Mouse (Mus musculus): ENCODE data around the gene Fopnl. TPM values are rescaled to one million over a fixed set of nuclear protein-coding genes. Genes with fewer than 3 reads are reported as not detected.

The Fopnl gene
- polyA plus RNA-seq, 1 experiment from 2014 or later, result 112 TPM

DNA sequence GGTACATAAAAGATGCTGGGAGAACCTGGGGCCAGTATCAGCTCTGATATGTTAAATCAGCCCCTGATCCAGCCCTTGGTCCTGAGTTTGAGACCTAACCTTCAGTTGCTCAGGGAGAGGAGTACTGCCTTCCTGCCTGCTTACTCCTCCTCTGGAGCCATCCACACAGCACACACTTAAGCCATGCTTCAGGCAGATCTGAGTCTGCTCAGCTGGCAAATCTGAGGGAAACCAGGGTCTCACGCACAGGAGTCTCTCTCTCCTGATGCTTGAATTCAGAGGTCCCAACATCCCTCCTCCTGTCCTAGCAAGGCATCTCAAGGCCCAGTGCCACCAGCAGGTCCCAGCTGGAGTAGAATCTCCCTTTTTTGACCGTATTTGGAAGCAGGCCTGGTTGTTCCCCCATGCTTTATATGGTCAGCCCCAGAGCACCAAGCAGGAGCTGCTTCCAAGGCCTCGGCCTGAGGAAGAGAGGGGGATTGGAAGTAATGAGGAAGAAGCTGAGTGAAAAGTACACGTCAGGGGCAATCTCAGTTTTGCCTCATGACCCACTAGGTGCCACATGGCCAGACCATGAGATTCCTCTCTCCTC lies 44.7 kb downstream of the Fopnl start:
- no peaks in the 10 kb centered on the region for H3K4me1 ChIP-seq (ENCODE audit: control insufficient read depth, insufficient read depth, low read length)
- H3K4me3 ChIP-seq (ENCODE audit: low read depth, low read length), result no peak overlapping the region
- no peak overlapping the region for H3K27ac ChIP-seq (ENCODE audit: low read depth, low read length)
- no peaks in the 10 kb centered on the region for H3K36me3 ChIP-seq (ENCODE audit: control insufficient read depth, insufficient read depth, low read length)
- H3K27me3 ChIP-seq (ENCODE audit: control insufficient read depth, insufficient read depth, low read length), result peaks cover 92% of the 10 kb centered on the region
- no peak for ATAC-seq (replicated peaks; ENCODE audit: insufficient number of reproducible peaks, low FRiP score, low TSS enrichment)
- WGBS (ENCODE audit: insufficient replicate concordance), result 56% methylated on average over 4 of the region's 4 CpGs
- no peak overlapping the region for H3K9ac ChIP-seq (ENCODE audit: low read depth, low read length)
- H3K4me2 ChIP-seq, result no peak overlapping the region
- no peaks in the 10 kb centered on the region for H3K9me3 ChIP-seq (replicated peaks; ENCODE audit: control insufficient read depth, low read length)

DNA sequence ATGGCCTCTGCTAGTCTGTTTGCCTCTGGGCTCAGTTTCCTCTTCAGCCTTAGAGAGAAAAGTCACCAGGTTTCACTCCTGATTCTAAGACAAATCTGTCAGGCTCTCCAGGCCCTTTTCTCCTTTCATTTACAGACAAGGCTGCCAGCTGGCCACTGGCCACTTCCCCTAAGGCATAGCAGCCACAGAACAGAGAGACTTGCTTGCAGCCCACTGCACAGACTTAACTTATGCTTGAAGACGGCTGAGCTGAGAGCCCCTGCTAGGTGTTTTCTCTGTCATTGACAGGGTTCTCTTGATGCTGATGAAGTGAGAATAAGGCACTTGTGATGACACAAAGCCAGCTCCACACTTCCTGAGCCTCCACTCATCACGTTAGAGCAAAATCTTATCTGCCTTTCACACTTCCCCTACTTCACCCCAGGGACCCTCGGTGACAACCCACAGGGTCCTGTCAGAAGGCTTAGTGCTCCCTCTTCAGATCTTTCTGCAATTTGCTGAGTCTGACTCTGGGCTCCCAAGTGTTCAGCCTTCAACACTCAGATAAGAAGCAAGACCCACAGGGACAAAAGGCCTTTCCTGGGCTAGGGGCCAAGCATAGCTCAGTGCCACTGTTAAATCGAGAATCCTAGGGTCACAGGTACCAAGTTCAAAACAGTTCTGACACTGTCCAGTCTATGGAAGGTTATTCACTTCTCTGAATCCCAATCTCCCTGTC lies 51.8 kb downstream of the Fopnl start:
- ATAC-seq (replicated peaks; ENCODE audit: insufficient number of reproducible peaks, low FRiP score, low TSS enrichment), result peak; percentile 62; the same call in 1 of the 2 replicates
- peaks cover 87% of the 10 kb centered on the region for H3K27me3 ChIP-seq (ENCODE audit: control insufficient read depth, insufficient read depth, low read length)
- 4% methylated on average over 4 of the region's 4 CpGs for WGBS (ENCODE audit: insufficient replicate concordance)
- H3K9ac ChIP-seq (ENCODE audit: low read depth, low read length), result no peak overlapping the region
- H3K4me3 ChIP-seq (ENCODE audit: low read depth, low read length), result no peak overlapping the region
- no peaks in the 10 kb centered on the region for H3K36me3 ChIP-seq (ENCODE audit: control insufficient read depth, insufficient read depth, low read length)
- H3K9me3 ChIP-seq (replicated peaks; ENCODE audit: control insufficient read depth, low read length), result no peaks in the 10 kb centered on the region
- H3K27ac ChIP-seq (ENCODE audit: low read depth, low read length), result no peak overlapping the region
- H3K4me2 ChIP-seq, result no peak overlapping the region
- no peaks in the 10 kb centered on the region for H3K4me1 ChIP-seq (ENCODE audit: control insufficient read depth, insufficient read depth, low read length)

DNA sequence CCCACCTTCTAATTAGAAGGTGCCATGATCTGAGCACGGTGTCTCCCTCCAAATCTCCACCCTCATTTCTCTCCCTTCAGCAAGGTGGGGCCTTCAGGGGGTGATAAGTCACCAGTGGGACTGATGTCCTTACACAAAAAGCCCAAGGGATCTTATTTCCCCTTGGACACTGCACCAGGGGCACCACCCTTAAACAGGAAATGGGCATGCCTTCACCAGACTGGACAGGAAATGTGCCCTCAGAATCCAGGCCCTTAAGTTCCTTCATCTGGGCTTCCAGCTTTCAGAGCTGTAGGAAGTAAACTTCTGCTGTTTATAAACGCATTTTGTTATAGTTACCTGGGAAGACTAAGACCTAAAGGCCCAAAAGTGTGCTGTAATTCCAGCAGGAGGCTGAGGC lies 52.7 kb downstream of the Fopnl start:
- Histone ChIP-seq H3K4me1 (ENCODE audit: control insufficient read depth, insufficient read depth, low read length) (no peaks in the 10 kb centered on the region), H3K9me3 (replicated peaks; ENCODE audit: control insufficient read depth, low read length) (no peaks in the 10 kb centered on the region), H3K9ac (ENCODE audit: low read depth, low read length) (no peak overlapping the region), H3K27ac (ENCODE audit: low read depth, low read length) (no peak overlapping the region), H3K27me3 (ENCODE audit: control insufficient read depth, insufficient read depth, low read length) (peaks cover 81% of the 10 kb centered on the region), H3K4me2 (no peak overlapping the region), H3K36me3 (ENCODE audit: control insufficient read depth, insufficient read depth, low read length) (no peaks in the 10 kb centered on the region), H3K4me3 (ENCODE audit: low read depth, low read length) (no peak overlapping the region)
- WGBS (ENCODE audit: insufficient replicate concordance), result 75% methylated on average over 2 of the region's 2 CpGs
- no peak for ATAC-seq (replicated peaks; ENCODE audit: insufficient number of reproducible peaks, low FRiP score, low TSS enrichment)

DNA sequence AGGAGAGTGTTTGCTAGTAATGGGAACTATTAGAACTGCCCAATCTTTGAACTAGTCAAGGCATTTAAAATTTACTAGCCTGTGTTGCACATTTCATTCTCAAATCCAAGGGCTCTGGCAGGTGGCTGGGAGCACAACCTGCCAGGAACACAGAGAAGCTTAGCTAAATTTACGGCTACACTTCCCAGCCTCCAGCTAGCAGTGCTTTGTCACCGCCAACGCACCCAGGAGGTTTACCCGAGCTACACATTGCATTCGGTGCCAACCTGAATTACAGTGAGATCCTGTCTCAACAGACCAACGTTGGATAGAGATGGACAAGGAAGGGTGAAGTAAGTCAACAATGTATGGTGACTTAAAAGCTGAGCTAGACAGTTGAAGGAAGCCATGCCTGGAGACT lies 54.0 kb downstream of the Fopnl start:
- Histone ChIP-seq H3K27me3 (ENCODE audit: control insufficient read depth, insufficient read depth, low read length) (peaks cover 81% of the 10 kb centered on the region), H3K36me3 (ENCODE audit: control insufficient read depth, insufficient read depth, low read length) (no peaks in the 10 kb centered on the region), H3K27ac (ENCODE audit: low read depth, low read length) (no peak overlapping the region), H3K4me3 (ENCODE audit: low read depth, low read length) (no peak overlapping the region), H3K9me3 (replicated peaks; ENCODE audit: control insufficient read depth, low read length) (no peaks in the 10 kb centered on the region), H3K9ac (ENCODE audit: low read depth, low read length) (no peak overlapping the region), H3K4me1 (ENCODE audit: control insufficient read depth, insufficient read depth, low read length) (no peaks in the 10 kb centered on the region), H3K4me2 (no peak overlapping the region)
- WGBS (ENCODE audit: insufficient replicate concordance), result 83% methylated on average over 6 of the region's 6 CpGs
- no peak for ATAC-seq (replicated peaks; ENCODE audit: insufficient number of reproducible peaks, low FRiP score, low TSS enrichment)

DNA sequence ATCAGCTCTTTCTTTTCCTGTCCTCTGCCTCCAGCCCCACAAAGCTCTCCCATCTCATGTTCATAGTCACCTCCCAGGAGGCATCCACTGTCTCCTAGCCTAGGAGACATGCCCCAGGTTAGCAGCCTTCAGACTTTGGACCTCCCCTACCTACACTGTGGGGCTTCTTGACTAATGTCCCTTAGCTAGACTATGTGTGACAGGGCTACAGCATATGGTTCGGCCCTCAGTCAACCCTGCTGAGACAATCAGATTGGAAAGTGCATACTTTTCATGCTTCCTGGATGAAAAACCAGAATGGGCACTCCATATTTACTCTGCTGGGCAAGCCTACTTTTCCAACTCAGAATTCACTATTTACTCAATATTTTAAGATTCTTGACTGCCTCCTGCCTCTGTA lies 54.8 kb downstream of the Fopnl start:
- Histone ChIP-seq H3K4me2 (no peak overlapping the region), H3K27ac (ENCODE audit: low read depth, low read length) (no peak overlapping the region), H3K9me3 (replicated peaks; ENCODE audit: control insufficient read depth, low read length) (no peaks in the 10 kb centered on the region), H3K36me3 (ENCODE audit: control insufficient read depth, insufficient read depth, low read length) (no peaks in the 10 kb centered on the region), H3K9ac (ENCODE audit: low read depth, low read length) (no peak overlapping the region), H3K4me1 (ENCODE audit: control insufficient read depth, insufficient read depth, low read length) (no peaks in the 10 kb centered on the region), H3K27me3 (ENCODE audit: control insufficient read depth, insufficient read depth, low read length) (peaks cover 77% of the 10 kb centered on the region), H3K4me3 (ENCODE audit: low read depth, low read length) (no peak overlapping the region)
- ATAC-seq (replicated peaks; ENCODE audit: insufficient number of reproducible peaks, low FRiP score, low TSS enrichment), result no peak
- 65% methylated on average over 1 of the region's 1 CpGs for WGBS (ENCODE audit: insufficient replicate concordance)

DNA sequence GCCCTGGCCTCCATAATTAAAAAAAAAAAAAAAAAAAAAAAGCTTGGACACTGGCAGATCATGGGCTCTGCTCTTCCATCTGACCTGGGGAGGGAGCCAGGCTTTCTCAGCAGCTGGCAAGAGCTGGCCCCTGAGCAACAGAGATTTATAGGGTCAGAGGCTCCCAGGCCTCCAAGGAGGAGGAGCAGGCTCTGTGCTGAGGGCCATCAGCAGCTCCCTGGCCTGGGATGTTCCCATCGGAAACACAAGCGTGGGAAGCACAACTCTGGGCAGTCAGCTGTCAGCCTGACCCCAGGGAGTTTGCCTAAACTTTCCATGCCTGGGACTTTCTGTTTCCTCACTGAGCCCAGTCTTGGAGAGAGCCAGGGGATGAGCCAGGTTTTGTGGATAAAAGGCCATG lies 58.3 kb downstream of the Fopnl start:
- ATAC-seq (replicated peaks; ENCODE audit: insufficient number of reproducible peaks, low FRiP score, low TSS enrichment), result no peak
- Histone ChIP-seq H3K4me1 (ENCODE audit: control insufficient read depth, insufficient read depth, low read length) (no peaks in the 10 kb centered on the region), H3K27ac (ENCODE audit: low read depth, low read length) (no peak overlapping the region), H3K9me3 (replicated peaks; ENCODE audit: control insufficient read depth, low read length) (no peaks in the 10 kb centered on the region), H3K36me3 (ENCODE audit: control insufficient read depth, insufficient read depth, low read length) (no peaks in the 10 kb centered on the region), H3K27me3 (ENCODE audit: control insufficient read depth, insufficient read depth, low read length) (peaks cover 85% of the 10 kb centered on the region), H3K4me3 (ENCODE audit: low read depth, low read length) (no peak overlapping the region), H3K9ac (ENCODE audit: low read depth, low read length) (no peak overlapping the region), H3K4me2 (no peak overlapping the region)
- WGBS (ENCODE audit: insufficient replicate concordance), result 36% methylated on average over 2 of the region's 2 CpGs

DNA sequence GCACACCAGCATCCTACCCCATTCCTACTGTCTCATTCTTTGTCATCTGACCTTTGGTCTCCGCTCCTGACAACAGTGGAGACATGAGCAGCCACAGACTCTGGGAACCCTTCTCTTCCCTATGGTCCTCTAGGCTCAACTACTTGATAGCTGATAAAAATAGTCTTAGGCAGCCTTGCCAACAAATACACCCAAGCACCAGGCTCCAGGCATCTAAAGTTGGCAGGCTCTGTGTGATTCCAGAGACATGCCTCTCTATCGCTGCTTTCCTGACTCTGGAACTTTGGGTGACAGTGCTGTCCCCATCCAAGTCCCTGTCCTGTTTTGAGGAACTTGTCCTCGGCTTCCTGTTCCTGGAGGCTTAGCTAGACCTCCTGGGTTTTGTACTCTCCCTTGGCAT lies 63.6 kb downstream of the Fopnl start:
- H3K9me3 ChIP-seq (replicated peaks; ENCODE audit: control insufficient read depth, low read length), result no peaks in the 10 kb centered on the region
- peaks cover 87% of the 10 kb centered on the region for H3K27me3 ChIP-seq (ENCODE audit: control insufficient read depth, insufficient read depth, low read length)
- ATAC-seq (replicated peaks; ENCODE audit: insufficient number of reproducible peaks, low FRiP score, low TSS enrichment), result no peak
- H3K4me1 ChIP-seq (ENCODE audit: control insufficient read depth, insufficient read depth, low read length), result no peaks in the 10 kb centered on the region
- 76% methylated on average over 3 of the region's 3 CpGs for WGBS (ENCODE audit: insufficient replicate concordance)
- no peak overlapping the region for H3K4me3 ChIP-seq (ENCODE audit: low read depth, low read length)
- no peak overlapping the region for H3K27ac ChIP-seq (ENCODE audit: low read depth, low read length)
- H3K9ac ChIP-seq (ENCODE audit: low read depth, low read length), result no peak overlapping the region
- H3K4me2 ChIP-seq, result no peak overlapping the region
- no peaks in the 10 kb centered on the region for H3K36me3 ChIP-seq (ENCODE audit: control insufficient read depth, insufficient read depth, low read length)

DNA sequence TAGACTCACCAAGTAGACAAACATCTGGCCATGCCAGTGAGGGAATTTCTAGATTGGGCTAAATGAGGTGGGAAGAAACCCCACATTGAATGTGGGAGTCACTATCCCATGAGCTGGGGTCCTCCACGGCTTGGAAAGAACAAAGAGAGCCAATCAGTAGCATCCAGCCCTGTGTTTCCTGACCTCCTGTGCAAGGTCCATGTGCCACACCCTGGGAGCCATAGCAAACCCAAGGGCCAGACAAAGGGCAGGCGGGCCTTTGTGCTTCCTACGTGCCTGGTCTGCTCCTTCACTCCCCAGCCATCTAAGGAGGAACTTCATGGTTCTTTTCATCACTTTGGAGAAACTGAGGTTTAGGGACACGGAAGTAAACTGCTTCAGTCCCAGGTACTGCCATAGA lies 64.3 kb downstream of the Fopnl start:
- ATAC-seq (replicated peaks; ENCODE audit: insufficient number of reproducible peaks, low FRiP score, low TSS enrichment), result no peak
- no peak overlapping the region for H3K27ac ChIP-seq (ENCODE audit: low read depth, low read length)
- no peak overlapping the region for H3K4me3 ChIP-seq (ENCODE audit: low read depth, low read length)
- peaks cover 92% of the 10 kb centered on the region for H3K27me3 ChIP-seq (ENCODE audit: control insufficient read depth, insufficient read depth, low read length)
- 83% methylated on average over 4 of the region's 4 CpGs for WGBS (ENCODE audit: insufficient replicate concordance)
- no peaks in the 10 kb centered on the region for H3K36me3 ChIP-seq (ENCODE audit: control insufficient read depth, insufficient read depth, low read length)
- H3K4me2 ChIP-seq, result no peak overlapping the region
- no peaks in the 10 kb centered on the region for H3K4me1 ChIP-seq (ENCODE audit: control insufficient read depth, insufficient read depth, low read length)
- no peak overlapping the region for H3K9ac ChIP-seq (ENCODE audit: low read depth, low read length)
- H3K9me3 ChIP-seq (replicated peaks; ENCODE audit: control insufficient read depth, low read length), result no peaks in the 10 kb centered on the region

DNA sequence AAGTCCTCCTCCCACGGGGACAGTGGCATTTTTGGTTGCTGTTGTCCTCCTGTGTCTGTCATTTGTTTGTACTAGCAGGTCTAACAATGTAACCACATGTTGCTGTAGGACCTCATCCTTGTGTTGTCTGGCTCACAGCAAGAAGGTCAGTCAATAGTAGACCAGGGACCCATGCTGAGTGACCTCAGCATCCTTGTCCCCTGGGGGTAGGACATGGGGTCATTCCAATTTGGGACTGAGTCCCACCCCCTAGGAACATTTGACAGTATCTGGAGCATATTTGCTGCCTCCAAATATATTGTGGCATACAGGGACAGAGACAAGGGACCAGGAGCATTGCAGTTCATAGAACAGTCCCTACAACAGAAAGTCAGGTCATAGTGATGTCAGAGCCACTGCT lies 67.3 kb downstream of the Fopnl start:
- Histone ChIP-seq H3K9ac (ENCODE audit: low read depth, low read length) (no peak overlapping the region), H3K4me2 (no peak overlapping the region), H3K4me3 (ENCODE audit: low read depth, low read length) (no peak overlapping the region), H3K36me3 (ENCODE audit: control insufficient read depth, insufficient read depth, low read length) (no peaks in the 10 kb centered on the region), H3K27me3 (ENCODE audit: control insufficient read depth, insufficient read depth, low read length) (peaks cover 92% of the 10 kb centered on the region), H3K4me1 (ENCODE audit: control insufficient read depth, insufficient read depth, low read length) (no peaks in the 10 kb centered on the region), H3K9me3 (replicated peaks; ENCODE audit: control insufficient read depth, low read length) (no peaks in the 10 kb centered on the region), H3K27ac (ENCODE audit: low read depth, low read length) (no peak overlapping the region)
- no peak for ATAC-seq (replicated peaks; ENCODE audit: insufficient number of reproducible peaks, low FRiP score, low TSS enrichment)
- 64% methylated on average over 1 of the region's 1 CpGs for WGBS (ENCODE audit: insufficient replicate concordance)
